Mouse (Mus musculus) limb, embryonic 10.5 days (tissue): ENCODE measurements around the gene Cntn5. TPM values are rescaled to one million over a fixed set of nuclear protein-coding genes. Genes with fewer than 3 reads are reported as not detected.

ENCODE experiments used
- DNase-seq: peaks from one replicate; pipeline ENCODE4 v3.0.0-alpha.2; 2017; ENCODE audit warnings: low spot score
- H3K27ac ChIP-seq: fragments of 300-500 bp; sonication (generic); 2 replicates; pipeline ENCODE4 v1.5.1; 2016; ENCODE audit warnings: mild to moderate bottlenecking
- H3K27me3 ChIP-seq: fragments of 300-500 bp; sonication (generic); 2 replicates; pipeline ENCODE4 v1.6.1; 2016; ENCODE audit warnings: low read depth, mild to moderate bottlenecking; ENCODE audit not compliant: poor library complexity, severe bottlenecking
- H3K36me3 ChIP-seq: fragments of 300-500 bp; sonication (generic); 2 replicates; pipeline ENCODE4 v1.6.1; 2016; ENCODE audit warnings: mild to moderate bottlenecking, moderate library complexity
- H3K4me1 ChIP-seq: fragments of 300-500 bp; sonication (generic); 2 replicates; pipeline ENCODE4 v1.6.1; 2016
- H3K4me3 ChIP-seq: fragments of 300-500 bp; sonication (generic); 2 replicates; pipeline ENCODE4 v1.5.1; 2016; ENCODE audit warnings: mild to moderate bottlenecking, moderate library complexity
- H3K9me3 ChIP-seq: fragments of 300-500 bp; sonication (generic); replicated peaks from 2 replicates; pipeline ENCODE4 v1.6.1; 2016; ENCODE audit warnings: mild to moderate bottlenecking
- WGBS: fragments of 180-500 bp; shearing (Covaris S2); methylation state at CpG from one replicate; pipeline ENCODE4 v1.1.7; 2016; 5-methylcytosine and 5-hydroxymethylcytosine counted together
- polyA plus RNA-seq: library from polyadenylated mRNA; unstranded; fragments of >200 nt; fragmentation: Nextera tagmentation; extraction: Ambion mirVana; gene quantifications from 2 replicates; pipeline ENCODE4 v1.2.1, GENCODE M21; 2016

Gene Cntn5
- polyA plus RNA-seq, 1 experiment from 2014 or later = 0.90 TPM

GRCm38 (mm10) chr9:10044969-10045789 is 859.4 kb downstream of the Cntn5 start:
- DNase-seq = no peak
- Histone ChIP-seq H3K4me1 (no peaks in the 10 kb centered on the region), H3K27me3 (no peaks in the 10 kb centered on the region), H3K9me3 (no peaks in the 10 kb centered on the region), H3K27ac (no peak overlapping the region), H3K4me3 (no peak overlapping the region), H3K36me3 (no peaks in the 10 kb centered on the region)
- WGBS = 84% methylated on average over 4 of the region's 4 CpGs

- 89% methylated on average over 3 of the region's 3 CpGs for WGBS
- Histone ChIP-seq H3K36me3 (no peaks in the 10 kb centered on the region), H3K4me3 (no peak overlapping the region), H3K4me1 (no peaks in the 10 kb centered on the region), H3K27ac (no peak overlapping the region), H3K27me3 (no peaks in the 10 kb centered on the region), H3K9me3 (no peaks in the 10 kb centered on the region)
- DNase-seq = no peak
Observed at GRCm38 (mm10) chr9:10043001-10043400, 861.6 kb downstream of the Cntn5 start.

- no peak for DNase-seq
- H3K27me3 ChIP-seq = no peaks in the 10 kb centered on the region
- H3K9me3 ChIP-seq = no peaks in the 10 kb centered on the region
- WGBS = 85% methylated on average over 3 of the region's 3 CpGs
- no peaks in the 10 kb centered on the region for H3K4me1 ChIP-seq
- H3K36me3 ChIP-seq = no peaks in the 10 kb centered on the region
- H3K27ac ChIP-seq = no peak overlapping the region
- no peak overlapping the region for H3K4me3 ChIP-seq
Observed at GRCm38 (mm10) chr9:10015129-10015528, 889.4 kb downstream of the Cntn5 start.

GRCm38 (mm10) chr9:9984028-9984427 is 920.5 kb downstream of the Cntn5 start:
- Histone ChIP-seq H3K4me3 (no peak overlapping the region), H3K27ac (no peak overlapping the region), H3K27me3 (no peaks in the 10 kb centered on the region), H3K4me1 (no peaks in the 10 kb centered on the region), H3K36me3 (no peaks in the 10 kb centered on the region), H3K9me3 (no peaks in the 10 kb centered on the region)
- no peak for DNase-seq
- WGBS = 65% methylated on average over 8 of the region's 8 CpGs

GRCm38 (mm10) chr9:9983220-9983619 is 921.4 kb downstream of the Cntn5 start:
- Histone ChIP-seq H3K36me3 (no peaks in the 10 kb centered on the region), H3K9me3 (no peaks in the 10 kb centered on the region), H3K4me3 (no peak overlapping the region), H3K27me3 (no peaks in the 10 kb centered on the region), H3K4me1 (no peaks in the 10 kb centered on the region), H3K27ac (no peak overlapping the region)
- WGBS = 73% methylated on average over 2 of the region's 2 CpGs
- no peak for DNase-seq

GRCm38 (mm10) chr9:9965370-9965769 is 939.2 kb downstream of the Cntn5 start:
- Histone ChIP-seq H3K9me3 (no peaks in the 10 kb centered on the region), H3K27me3 (no peaks in the 10 kb centered on the region), H3K27ac (no peak overlapping the region), H3K36me3 (no peaks in the 10 kb centered on the region), H3K4me3 (no peak overlapping the region), H3K4me1 (peaks cover 7% of the 10 kb centered on the region; the same call in 1 of the 2 replicates)
- 72% methylated on average over 4 of the region's 4 CpGs for WGBS
- no peak for DNase-seq

- Histone ChIP-seq H3K36me3 (no peaks in the 10 kb centered on the region), H3K27me3 (no peaks in the 10 kb centered on the region), H3K4me1 (peaks cover 7% of the 10 kb centered on the region; the same call in 1 of the 2 replicates), H3K9me3 (no peaks in the 10 kb centered on the region), H3K27ac (no peak overlapping the region), H3K4me3 (no peak overlapping the region)
- DNase-seq = no peak
Observed at GRCm38 (mm10) chr9:9960610-9961172, 943.9 kb downstream of the Cntn5 start.

- no peaks in the 10 kb centered on the region for H3K4me1 ChIP-seq
- H3K36me3 ChIP-seq = no peaks in the 10 kb centered on the region
- H3K27ac ChIP-seq = no peak overlapping the region
- no peaks in the 10 kb centered on the region for H3K27me3 ChIP-seq
- 71% methylated on average over 3 of the region's 3 CpGs for WGBS
- H3K9me3 ChIP-seq = no peaks in the 10 kb centered on the region
- no peak overlapping the region for H3K4me3 ChIP-seq
- no peak for DNase-seq
Observed at GRCm38 (mm10) chr9:9949346-9949745, 955.2 kb downstream of the Cntn5 start.

GRCm38 (mm10) chr9:9944872-9945271 is 959.7 kb downstream of the Cntn5 start:
- WGBS = 85% methylated on average over 1 of the region's 1 CpGs
- Histone ChIP-seq H3K27ac (no peak overlapping the region), H3K27me3 (no peaks in the 10 kb centered on the region), H3K9me3 (no peaks in the 10 kb centered on the region), H3K4me3 (no peak overlapping the region), H3K36me3 (no peaks in the 10 kb centered on the region), H3K4me1 (no peaks in the 10 kb centered on the region)
- no peak for DNase-seq

- WGBS = 94% methylated on average over 1 of the region's 1 CpGs
- no peak for DNase-seq
- H3K9me3 ChIP-seq = no peaks in the 10 kb centered on the region
- H3K27me3 ChIP-seq = no peaks in the 10 kb centered on the region
- H3K4me1 ChIP-seq = no peaks in the 10 kb centered on the region
- no peaks in the 10 kb centered on the region for H3K36me3 ChIP-seq
- H3K27ac ChIP-seq = no peak overlapping the region
- H3K4me3 ChIP-seq = no peak overlapping the region
Observed at GRCm38 (mm10) chr9:9937444-9938436, 966.8 kb downstream of the Cntn5 start.

GRCm38 (mm10) chr9:9920580-9920979 is 984.0 kb downstream of the Cntn5 start:
- DNase-seq = no peak
- no peak overlapping the region for H3K27ac ChIP-seq
- no peaks in the 10 kb centered on the region for H3K9me3 ChIP-seq
- H3K4me3 ChIP-seq = no peak overlapping the region
- H3K4me1 ChIP-seq = no peaks in the 10 kb centered on the region
- H3K36me3 ChIP-seq = no peaks in the 10 kb centered on the region
- 87% methylated on average over 3 of the region's 3 CpGs for WGBS
- H3K27me3 ChIP-seq = no peaks in the 10 kb centered on the region

- Histone ChIP-seq H3K4me1 (no peaks in the 10 kb centered on the region), H3K36me3 (no peaks in the 10 kb centered on the region), H3K4me3 (no peak overlapping the region), H3K27me3 (no peaks in the 10 kb centered on the region), H3K27ac (no peak overlapping the region), H3K9me3 (no peaks in the 10 kb centered on the region)
- 71% methylated on average over 5 of the region's 5 CpGs for WGBS
- no peak for DNase-seq
Observed at GRCm38 (mm10) chr9:9899070-9899469, 1005.5 kb downstream of the Cntn5 start.

GRCm38 (mm10) chr9:9886210-9886609 is 1018.4 kb downstream of the Cntn5 start:
- 0 out of 2 replicates have a peak, but pooled peaks cover 5% of the 10 kb centered on the region for H3K4me1 ChIP-seq
- no peak for DNase-seq
- H3K27me3 ChIP-seq = no peaks in the 10 kb centered on the region
- no peaks in the 10 kb centered on the region for H3K36me3 ChIP-seq
- H3K27ac ChIP-seq = no peak overlapping the region
- H3K9me3 ChIP-seq = no peaks in the 10 kb centered on the region
- no peak overlapping the region for H3K4me3 ChIP-seq
- WGBS = 89% methylated on average over 6 of the region's 6 CpGs
